8 mouse cellular contexts compared by ENCODE assay signal in the genomic region with DNA sequence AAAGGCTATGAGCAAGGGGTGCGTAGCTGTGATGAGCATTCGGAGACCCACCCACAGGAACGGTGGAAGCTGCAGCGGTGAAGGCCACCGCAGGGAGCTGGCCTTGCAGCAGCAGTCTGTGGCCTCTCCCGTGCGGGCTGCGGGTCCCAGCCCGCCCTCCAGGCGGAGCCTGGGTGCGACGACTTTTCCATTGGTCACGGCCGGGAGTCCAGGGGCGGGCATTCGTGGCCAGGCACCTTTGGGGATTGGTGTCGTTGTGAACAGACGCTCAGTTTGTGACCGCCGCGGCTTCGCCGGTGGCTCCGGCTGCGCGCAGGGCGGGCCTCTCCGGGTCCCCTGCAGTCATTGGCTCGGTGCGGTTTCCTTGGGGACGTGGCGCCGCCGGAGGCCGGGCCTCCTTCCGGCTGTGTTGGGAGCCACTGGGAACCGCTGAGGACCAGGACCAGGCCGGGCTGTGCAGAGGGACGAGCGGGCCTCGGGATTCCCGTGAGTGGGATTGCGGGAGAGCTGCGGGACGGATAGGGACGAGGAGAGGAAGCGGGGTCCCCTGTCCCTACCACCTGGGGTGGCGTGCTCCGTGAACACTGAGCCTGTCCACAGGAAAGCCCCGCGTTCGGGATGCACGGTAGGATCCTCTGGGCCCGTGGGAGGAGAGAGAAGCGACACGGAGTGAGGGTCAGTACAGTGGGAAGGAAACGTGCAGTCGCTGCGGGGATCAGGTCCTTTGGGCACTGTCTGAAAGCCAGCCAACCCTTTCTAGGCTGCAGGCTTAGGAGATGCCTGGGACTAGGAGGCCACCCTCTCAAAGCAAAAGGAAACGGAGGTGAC. TPM values are rescaled to one million over a fixed set of nuclear protein-coding genes. Genes with fewer than 3 reads are reported as not detected.
DNase-seq lines count a peak whose midpoint lies in the region; ATAC-seq and TF ChIP-seq lines count a peak whose summit lies in the region.

A gene (plus strand): TSS at position 254 of the 828 bp plus-strand sequence.

- peak; percentile 94 for TF ChIP-seq POLR2A in cortical plate, adult 2 months (IDR thresholded peaks at IDR 0.05; ENCODE audit: extremely low read depth, insufficient read depth, low read length)

- peaks cover 3% of the 10 kb centered on the region for H3K4me1 ChIP-seq in cortical plate, adult 2 months (ENCODE audit: control insufficient read depth, insufficient read depth, low read length)

- TF ChIP-seq CTCF in cortical plate, adult 2 months (IDR thresholded peaks at IDR 0.05; ENCODE audit: extremely low read depth, insufficient read depth, low read length): no peak

- DNase-seq in gastrocnemius, postnatal 10 days: peak; percentile 91
- peak; percentile 95 for DNase-seq in induced T-regulatory cell, adult 2 months (ENCODE audit: low read depth)
- peak; percentile 96 to 98 for DNase-seq in left cerebral cortex, adult 9 months (ENCODE audit: low spot score in 2 of 2)
- peak; percentile 96 for DNase-seq in right cerebral cortex, postnatal 14 days
- peak; percentile 94 to 97 for DNase-seq in urinary bladder, postnatal 36 days (ENCODE audit: low spot score in 2 of 2)

- ATAC-seq in activated CD4-positive, CD25-positive, alpha-beta regulatory T cell, adult 4 months: peak; percentile 96
- peak; percentile 98 for ATAC-seq in megakaryocyte progenitor cell, adult 5-6 weeks (replicated peaks; ENCODE audit: poor library complexity)

- H3K4me3 ChIP-seq in cortical plate, adult 2 months (ENCODE audit: insufficient read depth, low read length): peak within 1 kb of the TSS; percentile 98

- no peak within 1 kb of the TSS for H3K27ac ChIP-seq in cortical plate, adult 2 months (ENCODE audit: insufficient read depth, low read length)

RNA-seq across cellular contexts. Expression of the gene that starts here (rescaled TPM):
- 1 to 10 TPM; 8.0 TPM for polyA plus RNA-seq in activated CD4-positive, CD25-positive, alpha-beta regulatory T cell, adult 4 months (2017; shearing (Covaris generic))
- polyA plus RNA-seq in cortical plate, adult 2 months (2012; rRNA removed): 9.5 and 10.5 TPM in 2 replicates
- total RNA-seq in gastrocnemius, postnatal 10 days (2021): 1 to 10 TPM; 3.9 to 7.5 TPM
- total RNA-seq in megakaryocyte progenitor cell, adult 5-6 weeks (2015): 20.7 and 21.7 TPM in 2 replicates
- 5.3 and 9.3 TPM in 2 replicates for total RNA-seq in megakaryocyte progenitor cell, adult 5-6 weeks (2017)
